Mouse (Mus musculus): Measurements from ENCODE around the gene Cpne8.

DNA sequence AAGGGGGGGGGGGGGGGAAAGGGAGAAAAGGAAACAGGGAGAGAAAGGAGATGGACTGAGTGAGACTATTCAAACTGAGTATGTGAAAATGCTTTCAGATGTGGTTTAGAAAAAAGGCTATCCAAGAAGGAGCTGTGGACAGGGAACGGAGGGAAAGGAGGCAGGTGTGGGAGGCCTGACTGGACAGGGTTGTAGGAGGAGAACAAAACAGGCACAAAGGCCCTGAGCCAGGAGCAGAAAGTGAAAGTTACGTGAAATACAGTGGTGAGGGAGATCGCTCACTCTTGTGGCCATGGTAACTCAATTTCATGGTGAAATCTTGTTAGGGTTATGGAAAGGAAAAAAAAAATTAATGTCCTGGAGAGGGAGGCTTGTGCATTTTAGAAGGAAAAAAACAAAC is 14.6 kb downstream of the Cpne8 start:
- TF ChIP-seq POLR2A (IDR thresholded peaks at IDR 0.05; ENCODE audit: low read depth, low read length), result no peak
- no peak for TF ChIP-seq CTCF (IDR thresholded peaks at IDR 0.05; ENCODE audit: borderline replicate concordance, insufficient read depth, low read length)

Data from embryonic fibroblast, embryonic 13.5 days (primary cell).